Mouse (Mus musculus) splenic B cell, adult 2 months (primary cell): ENCODE data around the gene Cabp2.

Experiments used
- DNase-seq: peaks from one replicate; pipeline ENCODE4 v3.0.0-alpha.2; 2011; ENCODE audit warnings: low read depth, low spot score
- H3K27me3 ChIP-seq: 2 replicates; pipeline ENCODE4 v1.6.1; 2012; ENCODE audit warnings: mild to moderate bottlenecking, low read length, moderate library complexity, mixed read lengths; ENCODE audit not compliant: control insufficient read depth, poor library complexity, insufficient read depth, severe bottlenecking
- H3K36me3 ChIP-seq: 2 replicates; pipeline ENCODE4 v1.6.1; 2012; ENCODE audit warnings: mild to moderate bottlenecking, low read length, moderate library complexity, mixed read lengths; ENCODE audit not compliant: control insufficient read depth, poor library complexity, insufficient read depth, severe bottlenecking

The Cabp2 gene

DNA sequence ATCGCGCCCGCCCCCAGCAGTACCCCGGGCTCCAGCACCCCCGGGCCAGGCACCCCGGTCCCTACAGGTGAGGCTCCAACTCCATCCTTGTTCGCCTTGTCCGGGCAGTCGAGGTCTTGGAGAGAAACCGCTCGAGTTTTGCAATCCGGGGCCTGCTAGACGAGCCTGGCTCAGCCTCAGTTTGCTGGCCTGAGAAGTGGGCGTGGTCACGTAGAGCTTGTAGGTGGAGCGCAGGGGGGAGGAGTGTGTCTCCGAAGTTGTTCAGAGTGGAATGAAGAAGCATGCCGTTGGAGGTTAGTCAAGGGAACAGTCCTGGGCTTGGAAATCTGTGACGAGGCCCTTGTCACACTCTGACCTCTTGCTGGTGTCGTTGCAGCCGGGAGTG is 16.1 kb downstream of the Cabp2 start:
- no peaks in the 10 kb centered on the region for H3K27me3 ChIP-seq
- peak; percentile 85 for DNase-seq
- H3K36me3 ChIP-seq = no peaks in the 10 kb centered on the region; the same call in 1 of the 2 replicates

DNA sequence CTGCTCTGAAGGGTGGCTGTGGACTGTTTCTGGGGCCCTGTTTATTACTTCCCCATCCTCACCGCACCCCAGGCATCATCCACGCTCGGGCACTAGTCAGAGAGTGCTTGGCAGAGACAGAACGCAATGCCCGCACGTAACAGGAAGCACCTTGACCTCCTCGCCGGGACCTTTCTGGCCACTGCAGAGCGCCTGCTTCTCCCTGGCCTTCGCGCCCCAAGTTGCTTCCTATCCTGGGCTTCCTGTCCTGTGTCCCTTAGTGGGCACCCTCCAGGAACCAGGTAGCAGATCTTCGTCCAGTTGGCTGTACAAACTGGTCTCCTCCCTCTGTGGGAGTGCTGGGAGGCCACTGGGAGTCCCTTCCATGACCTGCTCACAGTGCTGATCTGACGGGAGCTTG is 17.0 kb downstream of the Cabp2 start:
- Histone ChIP-seq H3K27me3 (no peaks in the 10 kb centered on the region), H3K36me3 (no peaks in the 10 kb centered on the region; the same call in 1 of the 2 replicates)
- peak; percentile 18 for DNase-seq

DNA sequence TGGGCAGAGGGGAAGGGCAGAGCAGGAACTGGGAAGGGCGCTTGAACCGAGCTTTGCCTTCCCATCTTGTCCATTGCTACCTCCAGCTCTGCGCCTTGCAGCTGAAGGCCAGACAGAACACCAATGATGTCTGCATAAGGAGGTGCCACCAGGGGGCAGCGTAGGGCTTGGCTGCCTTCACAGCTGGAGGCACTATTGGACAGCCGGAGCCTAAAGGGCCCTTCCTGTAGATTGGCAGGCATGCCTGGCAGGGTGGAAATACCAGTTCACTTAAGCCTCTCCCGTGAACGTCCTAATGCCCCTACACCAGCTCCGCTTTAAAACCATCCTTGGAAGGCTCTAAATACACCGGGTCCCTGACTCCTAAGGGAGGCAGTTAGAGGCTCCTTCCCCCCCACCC is 17.7 kb downstream of the Cabp2 start:
- Histone ChIP-seq H3K36me3 (no peaks in the 10 kb centered on the region; the same call in 1 of the 2 replicates), H3K27me3 (no peaks in the 10 kb centered on the region)
- peak; percentile 95 for DNase-seq

DNA sequence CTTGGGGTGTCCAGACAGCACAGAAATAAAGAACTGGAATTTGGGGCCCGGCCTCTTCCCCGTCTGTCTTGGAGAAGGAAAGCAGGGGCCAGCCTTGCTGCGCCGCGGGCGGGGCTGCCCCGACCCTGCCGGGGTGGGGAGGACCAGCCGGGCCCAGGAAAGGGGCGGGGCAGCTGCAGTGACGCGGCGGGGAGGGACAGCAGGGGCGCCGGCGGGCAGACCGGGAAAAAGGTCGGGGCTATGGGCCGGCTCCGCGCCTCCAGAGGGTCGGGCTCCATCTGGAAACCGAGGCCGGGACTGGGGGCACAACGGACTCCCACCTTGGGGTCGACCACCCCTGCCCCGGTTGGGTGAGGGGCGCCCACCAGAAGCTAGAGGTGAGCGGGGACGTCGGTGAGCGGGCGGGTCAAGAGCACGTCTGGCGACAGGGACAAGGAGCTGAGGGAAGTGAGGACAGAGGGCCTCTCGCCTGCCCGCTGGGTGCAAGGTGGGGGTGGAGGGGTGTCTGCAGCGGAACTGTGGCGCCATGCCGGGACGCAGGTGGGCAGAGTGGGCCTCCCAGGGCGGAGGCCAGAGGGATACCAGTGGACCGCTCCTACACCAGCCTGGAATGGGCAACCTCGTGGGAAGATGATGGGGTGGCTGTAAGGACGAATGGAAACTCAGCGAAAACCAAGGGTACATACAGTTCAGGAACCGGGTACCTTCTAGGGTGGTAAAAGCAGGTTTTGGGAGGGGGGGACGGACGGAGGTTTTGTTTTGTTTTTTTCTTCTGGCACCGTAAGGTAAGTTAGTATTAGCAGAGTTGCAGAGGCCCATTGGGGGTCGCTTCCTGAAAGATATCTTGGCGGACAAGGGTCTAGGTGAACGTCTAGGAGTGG is 18.7 kb downstream of the Cabp2 start, which contains the start of gene Pitpnm1:
Gene Pitpnm1 (plus strand): TSS at position 162 of the 881 bp plus-strand sequence.
- peaks cover 3% of the 10 kb centered on the region for H3K36me3 ChIP-seq
- peak; percentile 66 for DNase-seq
- no peaks in the 10 kb centered on the region for H3K27me3 ChIP-seq

DNA sequence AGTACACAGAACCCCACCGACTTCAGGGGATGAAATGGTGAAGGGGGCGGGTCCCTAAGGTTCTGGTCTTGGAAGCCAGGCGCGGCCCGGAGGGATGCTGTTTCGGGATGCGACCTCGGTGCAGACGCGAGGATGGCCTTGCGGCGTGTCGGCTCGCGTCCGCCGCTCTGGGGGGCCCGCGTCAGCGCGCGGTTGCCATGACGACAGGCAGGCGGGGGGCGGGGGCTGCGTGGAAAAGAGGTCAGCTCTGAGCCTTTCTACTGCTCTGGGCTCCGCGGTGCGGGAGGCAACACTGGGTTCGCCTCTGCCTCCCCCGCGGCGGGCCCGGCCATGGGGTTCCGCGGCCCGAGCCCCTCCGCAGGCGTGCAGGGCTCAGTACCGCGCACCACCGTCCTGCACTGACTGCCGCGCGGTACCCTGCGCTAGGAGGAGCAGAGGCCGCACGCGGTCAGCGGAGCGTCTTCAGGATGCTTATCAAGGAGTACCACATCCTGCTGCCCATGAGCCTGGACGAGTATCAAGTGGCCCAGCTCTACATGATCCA is 19.4 kb downstream of the Cabp2 start:
- Histone ChIP-seq H3K27me3 (no peaks in the 10 kb centered on the region), H3K36me3 (peaks cover 8% of the 10 kb centered on the region)
- peak; percentile 56 for DNase-seq

DNA sequence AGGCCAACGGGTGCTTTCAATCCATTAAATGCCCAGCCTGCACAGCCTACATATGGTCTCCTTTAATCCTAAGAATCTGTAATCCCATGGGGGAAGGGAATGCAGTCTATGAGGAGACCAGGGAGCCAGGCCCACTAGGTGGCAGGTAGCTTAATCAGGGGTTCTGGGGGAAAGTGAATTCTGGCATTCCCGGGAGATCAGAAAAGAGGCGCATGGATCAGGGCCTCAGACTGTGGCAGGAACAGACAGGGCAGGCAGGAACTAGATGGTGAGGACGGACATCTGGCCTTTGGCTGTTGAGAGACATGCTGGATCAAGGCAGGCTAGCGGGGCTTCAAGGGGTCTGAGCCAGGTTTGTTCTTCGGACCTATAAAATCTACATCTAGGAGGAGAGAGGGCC is 20.1 kb downstream of the Cabp2 start:
- Histone ChIP-seq H3K27me3 (no peaks in the 10 kb centered on the region), H3K36me3 (peaks cover 8% of the 10 kb centered on the region)
- DNase-seq = no peak

DNA sequence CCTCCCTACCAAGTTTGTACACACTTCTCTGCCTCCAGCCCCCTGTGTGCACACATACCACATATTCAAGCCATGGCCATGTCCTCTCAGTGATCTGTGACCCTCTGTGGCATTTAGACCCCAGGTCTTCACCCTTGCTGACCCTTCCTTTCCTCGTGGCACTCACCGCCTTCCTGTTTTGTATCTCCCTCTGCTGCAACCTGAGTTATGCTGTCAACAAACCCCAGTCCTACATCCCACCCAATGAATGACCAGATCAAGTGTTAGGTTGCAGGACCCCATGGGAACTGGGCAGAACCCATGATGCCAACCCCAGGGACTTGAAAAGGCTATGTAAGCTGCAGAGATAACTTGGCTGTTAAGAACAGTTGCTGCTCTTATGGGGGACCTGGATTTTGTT is 20.7 kb downstream of the Cabp2 start:
- H3K36me3 ChIP-seq = peaks cover 8% of the 10 kb centered on the region
- DNase-seq = no peak
- no peaks in the 10 kb centered on the region for H3K27me3 ChIP-seq

DNA sequence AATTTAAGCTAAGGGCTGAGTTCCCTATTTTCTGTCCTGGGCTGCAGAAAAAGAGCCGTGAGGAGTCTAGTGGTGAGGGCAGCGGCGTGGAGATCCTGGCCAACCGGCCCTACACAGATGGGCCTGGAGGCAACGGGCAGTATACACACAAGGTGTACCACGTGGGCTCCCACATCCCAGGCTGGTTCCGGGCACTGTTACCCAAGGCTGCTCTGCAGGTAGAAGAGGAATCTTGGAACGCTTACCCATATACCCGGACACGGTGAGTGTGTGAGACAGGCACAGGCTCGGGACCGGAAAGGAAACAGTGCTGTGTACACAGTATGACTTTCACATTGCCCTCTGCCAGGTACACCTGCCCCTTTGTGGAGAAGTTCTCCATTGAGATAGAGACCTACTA is 21.2 kb downstream of the Cabp2 start:
- H3K36me3 ChIP-seq = peaks cover 8% of the 10 kb centered on the region
- H3K27me3 ChIP-seq = no peaks in the 10 kb centered on the region
- peak; percentile 23 for DNase-seq

DNA sequence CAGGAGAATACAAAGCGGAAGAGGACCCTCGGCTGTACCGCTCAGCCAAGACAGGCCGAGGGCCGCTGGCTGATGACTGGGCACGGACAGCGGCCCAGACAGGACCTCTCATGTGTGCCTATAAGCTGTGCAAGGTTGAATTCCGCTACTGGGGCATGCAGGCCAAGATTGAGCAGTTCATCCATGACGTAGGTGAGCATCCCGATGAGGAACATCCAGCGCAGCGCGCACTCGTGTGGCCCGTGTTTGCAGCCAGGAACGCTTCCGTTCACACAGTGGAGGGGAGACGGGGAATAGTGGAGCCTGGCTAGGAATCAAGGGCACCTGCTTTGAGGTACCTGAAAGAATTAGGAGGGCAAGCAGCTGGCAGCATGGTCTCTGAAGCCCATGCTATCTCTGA is 21.9 kb downstream of the Cabp2 start:
- H3K27me3 ChIP-seq = no peaks in the 10 kb centered on the region
- H3K36me3 ChIP-seq = peaks cover 10% of the 10 kb centered on the region
- no peak for DNase-seq

DNA sequence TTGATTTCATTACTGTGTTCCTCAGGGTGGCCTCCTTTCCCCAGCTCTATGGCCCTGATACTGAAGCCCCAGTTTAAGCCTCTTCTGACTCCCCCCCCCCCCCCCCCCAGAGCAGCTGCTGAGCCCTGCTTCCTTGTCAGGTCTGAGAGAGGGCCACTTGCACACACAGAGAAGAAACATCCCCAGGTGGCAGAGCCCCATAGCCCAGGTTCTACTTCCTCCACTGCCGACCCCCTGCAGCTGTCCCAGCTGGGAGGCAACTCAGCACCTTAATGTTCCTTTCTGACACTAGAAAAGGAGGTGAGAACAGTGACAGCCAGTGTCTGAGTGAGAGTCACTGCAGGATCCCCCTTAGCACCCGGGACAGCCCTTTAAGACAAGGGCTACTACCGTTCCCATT is 22.4 kb downstream of the Cabp2 start:
- DNase-seq = no peak
- Histone ChIP-seq H3K27me3 (no peaks in the 10 kb centered on the region), H3K36me3 (peaks cover 10% of the 10 kb centered on the region)

DNA sequence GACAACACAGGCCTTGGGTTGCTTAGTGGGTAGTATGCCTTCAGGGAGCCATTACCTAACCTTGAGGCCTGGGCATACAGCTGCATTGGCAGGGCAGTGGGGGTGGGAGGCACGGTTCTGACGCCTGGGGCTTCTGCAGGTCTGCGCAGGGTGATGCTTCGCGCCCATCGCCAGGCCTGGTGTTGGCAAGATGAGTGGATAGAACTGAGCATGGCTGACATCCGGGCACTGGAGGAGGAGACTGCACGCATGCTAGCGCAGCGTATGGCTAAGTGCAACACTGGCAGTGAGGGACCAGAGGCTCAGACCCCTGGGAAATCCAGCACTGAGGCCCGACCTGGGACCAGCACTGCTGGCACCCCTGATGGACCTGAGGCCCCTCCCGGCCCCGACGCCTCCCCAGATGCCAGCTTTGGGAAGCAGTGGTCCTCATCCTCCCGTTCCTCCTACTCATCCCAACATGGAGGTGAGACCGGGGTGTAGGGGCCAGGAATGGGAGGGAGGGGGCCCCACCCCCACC is 23.4 kb downstream of the Cabp2 start:
- peaks cover 10% of the 10 kb centered on the region for H3K36me3 ChIP-seq
- no peaks in the 10 kb centered on the region for H3K27me3 ChIP-seq
- no peak for DNase-seq

DNA sequence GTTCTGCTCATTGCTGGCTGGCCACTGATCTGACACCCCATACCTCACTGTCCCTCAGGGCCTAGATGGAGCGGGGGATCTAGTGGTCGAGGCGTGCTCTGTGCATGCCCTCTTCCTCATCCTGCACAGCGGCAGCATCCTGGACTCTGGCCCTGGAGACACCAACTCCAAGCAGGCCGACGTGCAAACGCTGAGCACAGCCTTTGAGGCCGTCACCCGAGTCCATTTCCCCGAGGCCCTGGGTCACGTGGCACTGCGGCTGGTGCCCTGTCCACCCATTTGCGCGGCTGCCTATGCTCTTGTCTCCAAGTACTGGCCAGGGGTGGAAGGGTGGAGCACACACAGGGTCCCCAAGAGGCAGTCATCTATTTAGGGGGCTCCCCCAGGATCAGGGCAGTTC is 25.3 kb downstream of the Cabp2 start:
- no peaks in the 10 kb centered on the region for H3K27me3 ChIP-seq
- no peak for DNase-seq
- H3K36me3 ChIP-seq = peaks cover 11% of the 10 kb centered on the region

DNA sequence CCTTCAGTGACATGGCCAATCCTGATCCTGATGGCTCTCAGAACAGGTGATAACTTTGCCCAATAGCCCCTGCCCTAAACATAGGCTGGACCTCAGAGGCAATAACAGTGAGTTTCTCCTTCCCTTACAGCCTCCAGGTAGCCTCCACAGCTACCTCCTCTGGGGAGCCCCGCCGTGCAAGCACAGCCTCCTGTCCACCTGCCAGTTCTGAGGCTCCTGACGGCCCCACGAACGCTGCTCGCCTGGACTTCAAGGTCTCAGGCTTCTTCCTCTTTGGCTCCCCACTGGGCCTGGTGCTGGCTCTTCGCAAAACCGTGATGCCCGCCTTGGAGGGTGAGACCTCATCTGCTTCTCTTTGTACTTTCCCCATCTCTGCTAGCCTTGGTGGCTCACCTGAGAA is 27.2 kb downstream of the Cabp2 start:
- Histone ChIP-seq H3K27me3 (no peaks in the 10 kb centered on the region), H3K36me3 (peaks cover 15% of the 10 kb centered on the region)
- no peak for DNase-seq

DNA sequence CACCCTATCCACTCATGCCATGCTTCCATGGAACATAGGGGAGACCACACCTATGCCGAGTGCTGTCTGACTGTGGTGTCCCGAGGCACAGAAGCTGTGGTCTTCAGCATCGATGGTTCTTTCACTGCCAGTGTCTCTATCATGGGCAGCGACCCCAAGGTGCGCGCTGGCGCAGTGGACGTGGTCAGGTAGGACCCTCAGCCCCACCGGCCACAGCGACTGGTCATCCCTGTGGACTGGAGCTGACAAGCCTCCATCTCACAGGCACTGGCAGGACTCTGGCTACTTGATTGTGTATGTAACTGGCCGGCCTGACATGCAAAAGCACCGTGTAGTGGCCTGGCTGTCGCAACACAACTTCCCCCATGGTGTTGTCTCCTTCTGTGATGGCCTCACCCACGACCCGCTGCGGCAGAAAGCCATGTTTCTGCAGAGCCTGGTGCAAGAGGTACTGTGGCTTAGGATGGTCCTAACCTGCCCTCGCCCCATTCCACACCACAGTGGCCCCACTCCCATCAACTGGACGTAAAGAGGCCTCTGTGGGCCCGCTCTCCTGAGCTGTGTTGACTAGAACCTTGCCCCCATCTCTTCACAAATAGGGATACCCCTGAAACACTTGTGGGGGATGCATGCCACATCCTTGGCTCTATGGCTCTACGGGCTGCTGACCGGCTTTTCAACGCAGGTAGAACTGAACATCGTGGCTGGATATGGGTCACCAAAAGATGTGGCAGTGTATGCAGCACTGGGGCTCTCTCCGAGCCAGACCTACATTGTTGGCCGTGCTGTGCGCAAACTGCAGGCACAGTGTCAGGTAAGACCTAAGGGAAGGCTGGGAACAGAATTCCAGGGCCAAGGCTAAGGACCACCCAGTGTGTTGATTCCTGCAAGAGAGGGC is 30.9 kb downstream of the Cabp2 start:
- no peak for DNase-seq
- H3K36me3 ChIP-seq = peaks cover 15% of the 10 kb centered on the region
- no peaks in the 10 kb centered on the region for H3K27me3 ChIP-seq
